Comparison of ENCODE assay signal across 9 mouse cellular contexts in genomic region chr10:89395321-89395720, GRCm38 (mm10). TPM values are rescaled to one million over a fixed set of nuclear protein-coding genes. Genes with fewer than 3 reads are reported as not detected.
DNase-seq lines count a peak whose midpoint lies in the region; ATAC-seq lines count a peak whose summit lies in the region.
"Had no signal": no experiment of that assay in that cellular context is flagged by ENCODE, and none has a peak within 500 bp of the region (broad histone marks: within the 10 kb centered on the region; RNA-seq: fewer than 3 reads in every experiment).

No protein-coding gene starts in this region.

- H3K36me3 ChIP-seq in forebrain, embryonic 12.5 days (replicated peaks), result no peaks in the 10 kb centered on the region
- H3K36me3 ChIP-seq in forebrain, embryonic 16.5 days (ENCODE audit: control insufficient read depth, insufficient read depth), result no peaks in the 10 kb centered on the region
- H3K36me3 ChIP-seq in limb, embryonic 12.5 days, result no peaks in the 10 kb centered on the region
- no peaks in the 10 kb centered on the region for H3K36me3 ChIP-seq in limb, embryonic 10.5 days
- H3K36me3 ChIP-seq in hindbrain, embryonic 14.5 days (replicated peaks; ENCODE audit: control insufficient read depth, insufficient read depth), result no peaks in the 10 kb centered on the region
- H3K36me3 ChIP-seq in midbrain, embryonic 11.5 days (ENCODE audit: control insufficient read depth, insufficient read depth, low read length), result no peaks in the 10 kb centered on the region

- peaks cover 12% of the 10 kb centered on the region for H3K4me1 ChIP-seq in forebrain, embryonic 12.5 days
- peaks cover 8% of the 10 kb centered on the region; the same call in 1 of the 2 replicates for H3K4me1 ChIP-seq in forebrain, embryonic 16.5 days (replicated peaks; ENCODE audit: control insufficient read depth, insufficient read depth, low read length)
- H3K4me1 ChIP-seq in limb, embryonic 12.5 days (replicated peaks), result peaks cover 4% of the 10 kb centered on the region
- peaks cover 12% of the 10 kb centered on the region; the same call in 1 of the 2 replicates for H3K4me1 ChIP-seq in limb, embryonic 10.5 days
- H3K4me1 ChIP-seq in hindbrain, embryonic 14.5 days (replicated peaks; ENCODE audit: control insufficient read depth, insufficient read depth, low read length), result no peaks in the 10 kb centered on the region
- H3K4me1 ChIP-seq in midbrain, embryonic 11.5 days (ENCODE audit: control insufficient read depth, insufficient read depth, low read length), result no peaks in the 10 kb centered on the region

- no peak for DNase-seq in limb, embryonic 10.5 days (ENCODE audit: low spot score)
- no peak for DNase-seq in hindbrain, embryonic 14.5 days (ENCODE audit: low spot score)
- no peak for DNase-seq in midbrain, embryonic 11.5 days (ENCODE audit: low spot score, missing footprints)
- DNase-seq in layer of hippocampus, postnatal 25 days (ENCODE audit: extremely low spot score in 1 of 2, low spot score in 1 of 2), result no peak
- no peak for DNase-seq in left cerebral cortex, postnatal 4 days

- no peak for ATAC-seq in forebrain, embryonic 12.5 days (ENCODE audit: low FRiP score)
- no peak for ATAC-seq in forebrain, embryonic 16.5 days
- no peak for ATAC-seq in limb, embryonic 12.5 days (ENCODE audit: insufficient number of reproducible peaks, insufficient read depth, low FRiP score, low TSS enrichment, low read depth)
- ATAC-seq in hindbrain, embryonic 14.5 days (ENCODE audit: low FRiP score), result no peak
- ATAC-seq in midbrain, embryonic 11.5 days (ENCODE audit: low FRiP score), result 0 out of 2 replicates have a peak, but pooled peaks have one; percentile 64

- H3K9ac ChIP-seq in forebrain, embryonic 12.5 days, result no peak overlapping the region
- no peak overlapping the region for H3K9ac ChIP-seq in forebrain, embryonic 16.5 days (replicated peaks; ENCODE audit: low read depth, low read length)
- no peak overlapping the region for H3K9ac ChIP-seq in limb, embryonic 12.5 days (replicated peaks)
- no peak overlapping the region for H3K9ac ChIP-seq in hindbrain, embryonic 14.5 days
- H3K9ac ChIP-seq in midbrain, embryonic 11.5 days (ENCODE audit: low read length), result no peak overlapping the region

- H3K9me3 ChIP-seq in forebrain, embryonic 12.5 days, result no peaks in the 10 kb centered on the region
- H3K9me3 ChIP-seq in forebrain, embryonic 16.5 days (ENCODE audit: control insufficient read depth, low read length), result no peaks in the 10 kb centered on the region
- peaks cover 3% of the 10 kb centered on the region; the same call in 1 of the 2 replicates for H3K9me3 ChIP-seq in limb, embryonic 12.5 days
- no peaks in the 10 kb centered on the region for H3K9me3 ChIP-seq in limb, embryonic 10.5 days (replicated peaks)
- H3K9me3 ChIP-seq in hindbrain, embryonic 14.5 days (ENCODE audit: control insufficient read depth, low read length), result no peaks in the 10 kb centered on the region
- H3K9me3 ChIP-seq in midbrain, embryonic 11.5 days (ENCODE audit: control insufficient read depth, low read length), result no peaks in the 10 kb centered on the region

- H3K27ac ChIP-seq in forebrain, embryonic 12.5 days, result no peak overlapping the region
- no peak overlapping the region for H3K27ac ChIP-seq in forebrain, embryonic 16.5 days (ENCODE audit: low read length)
- no peak overlapping the region for H3K27ac ChIP-seq in limb, embryonic 12.5 days
- H3K27ac ChIP-seq in limb, embryonic 10.5 days, result no peak overlapping the region
- no peak overlapping the region for H3K27ac ChIP-seq in hindbrain, embryonic 14.5 days
- H3K27ac ChIP-seq in midbrain, embryonic 11.5 days (ENCODE audit: low read depth, low read length), result no peak overlapping the region

- H3K4me2 ChIP-seq in forebrain, embryonic 12.5 days, result peak overlapping the region; percentile 27; the same call in 1 of the 2 replicates
- H3K4me2 ChIP-seq in forebrain, embryonic 16.5 days (ENCODE audit: low read length), result no peak overlapping the region
- H3K4me2 ChIP-seq in limb, embryonic 12.5 days, result peak overlapping the region; percentile 21; the same call in 1 of the 2 replicates
- H3K4me2 ChIP-seq in hindbrain, embryonic 14.5 days (replicated peaks), result peak overlapping the region; percentile 8
- H3K4me2 ChIP-seq in midbrain, embryonic 11.5 days, result peak overlapping the region; percentile 23; the same call in 1 of the 2 replicates

- WGBS in forebrain, embryonic 12.5 days, result 35% methylated on average over 7 of the region's 7 CpGs
- WGBS in forebrain, embryonic 16.5 days, result 33% methylated on average over 7 of the region's 7 CpGs
- WGBS in limb, embryonic 12.5 days, result 41% methylated on average over 7 of the region's 7 CpGs
- WGBS in limb, embryonic 10.5 days, result 47% methylated on average over 7 of the region's 7 CpGs
- 35% methylated on average over 7 of the region's 7 CpGs for WGBS in hindbrain, embryonic 14.5 days
- WGBS in midbrain, embryonic 11.5 days, result 28% methylated on average over 7 of the region's 7 CpGs

- intact Hi-C loops in left cerebral cortex, postnatal 4 days (cut with DNase I), result no loop called here

- no peak overlapping the region for H3K4me3 ChIP-seq in forebrain, embryonic 12.5 days (replicated peaks)
- no peak overlapping the region for H3K4me3 ChIP-seq in forebrain, embryonic 16.5 days (replicated peaks; ENCODE audit: low read length)
- no peak overlapping the region for H3K4me3 ChIP-seq in limb, embryonic 12.5 days (replicated peaks)
- no peak overlapping the region for H3K4me3 ChIP-seq in limb, embryonic 10.5 days
- no peak overlapping the region for H3K4me3 ChIP-seq in hindbrain, embryonic 14.5 days (replicated peaks; ENCODE audit: low read length)
- H3K4me3 ChIP-seq in midbrain, embryonic 11.5 days (ENCODE audit: low read depth, low read length), result no peak overlapping the region

- H3K27me3 ChIP-seq in forebrain, embryonic 12.5 days, result no peaks in the 10 kb centered on the region; the same call in 1 of the 2 replicates
- no peaks in the 10 kb centered on the region for H3K27me3 ChIP-seq in forebrain, embryonic 16.5 days (replicated peaks; ENCODE audit: control insufficient read depth, insufficient read depth, low read length)
- no peaks in the 10 kb centered on the region for H3K27me3 ChIP-seq in limb, embryonic 12.5 days
- no peaks in the 10 kb centered on the region for H3K27me3 ChIP-seq in limb, embryonic 10.5 days (ENCODE audit: low read depth, poor library complexity, severe bottlenecking)
- no peaks in the 10 kb centered on the region for H3K27me3 ChIP-seq in hindbrain, embryonic 14.5 days (ENCODE audit: control insufficient read depth, insufficient read depth, low read length)
- H3K27me3 ChIP-seq in midbrain, embryonic 11.5 days (ENCODE audit: control insufficient read depth, insufficient read depth, low read length), result no peaks in the 10 kb centered on the region

RNA-seq across cellular contexts. Expression of gene Gas2l3, which starts 48.4 kb away (rescaled TPM):
- 16.8 and 21.9 TPM in 2 replicates for polyA plus RNA-seq in forebrain, embryonic 12.5 days (2016; fragmentation: Nextera tagmentation; extraction: Ambion mirVana)
- 10.2 and 12.0 TPM in 2 replicates for polyA plus RNA-seq in forebrain, embryonic 16.5 days (2015; fragmentation: Nextera tagmentation; extraction: Ambion mirVana)
- 14.6 and 15.0 TPM in 2 replicates for polyA plus RNA-seq in limb, embryonic 12.5 days (2016; fragmentation: Nextera tagmentation; extraction: Ambion mirVana)
- polyA plus RNA-seq in limb, embryonic 10.5 days (2016; fragmentation: Nextera tagmentation; extraction: Ambion mirVana), result 10.6 and 13.8 TPM in 2 replicates
- 5.8 and 6.3 TPM in 2 replicates for polyA plus RNA-seq in hindbrain, embryonic 14.5 days (2014; fragmentation: Nextera tagmentation; extraction: Ambion mirVana)
- polyA plus RNA-seq in midbrain, embryonic 11.5 days (2014; fragmentation: Nextera tagmentation; extraction: Ambion mirVana), result 8.9 and 10.4 TPM in 2 replicates
- 1 to 10 TPM; 2.1 to 2.3 TPM for total RNA-seq in layer of hippocampus, postnatal 25 days (2021)
- total RNA-seq in left cerebral cortex, postnatal 4 days (2021), result 1 to 10 TPM; 4.8 to 6.3 TPM

RNA-seq across cellular contexts. Expression of gene Ano4, which starts 50.8 kb away (rescaled TPM):
- 1.6 and 1.9 TPM in 2 replicates for polyA plus RNA-seq in forebrain, embryonic 12.5 days (2016; fragmentation: Nextera tagmentation; extraction: Ambion mirVana)
- 6.4 and 7.3 TPM in 2 replicates for polyA plus RNA-seq in forebrain, embryonic 16.5 days (2015; fragmentation: Nextera tagmentation; extraction: Ambion mirVana)
- 0.61 and 0.84 TPM in 2 replicates for polyA plus RNA-seq in limb, embryonic 12.5 days (2016; fragmentation: Nextera tagmentation; extraction: Ambion mirVana)
- 1.1 and 1.2 TPM in 2 replicates for polyA plus RNA-seq in limb, embryonic 10.5 days (2016; fragmentation: Nextera tagmentation; extraction: Ambion mirVana)
- polyA plus RNA-seq in hindbrain, embryonic 14.5 days (2014; fragmentation: Nextera tagmentation; extraction: Ambion mirVana), result 9.3 and 12.8 TPM in 2 replicates
- polyA plus RNA-seq in midbrain, embryonic 11.5 days (2014; fragmentation: Nextera tagmentation; extraction: Ambion mirVana), result 2.1 and 2.6 TPM in 2 replicates
- 10 to 100 TPM; 19.6 to 22.3 TPM for total RNA-seq in layer of hippocampus, postnatal 25 days (2021)
- 10 to 100 TPM; 18.6 to 21.2 TPM for total RNA-seq in left cerebral cortex, postnatal 4 days (2021)
- total RNA-seq: monocyte, adult 5-6 weeks had no signal
